In genomic region chr13:21427631-21428030, GRCm38 (mm10) we compare ENCODE assay signal across 32 mouse cellular contexts. TPM values are rescaled to one million over a fixed set of nuclear protein-coding genes. Genes with fewer than 3 reads are reported as not detected.
"Had no signal": no experiment of that assay in that cellular context is flagged by ENCODE, and none has a peak within 500 bp of the region (broad histone marks: within the 10 kb centered on the region; RNA-seq: fewer than 3 reads in every experiment).

No protein-coding gene starts in this region.

- H3K27me3 ChIP-seq: heart, embryonic 12.5 days; heart, embryonic 13.5 days; heart, embryonic 15.5 days; hindbrain, embryonic 12.5 days; hindbrain, embryonic 13.5 days; hindbrain, embryonic 15.5 days; intestine, embryonic 15.5 days; kidney, embryonic 15.5 days had no signal

- H3K27ac ChIP-seq: heart, embryonic 13.5 days; heart, embryonic 15.5 days; hindbrain, embryonic 10.5 days; hindbrain, embryonic 12.5 days; hindbrain, embryonic 13.5 days; hindbrain, embryonic 14.5 days; hindbrain, embryonic 15.5 days; hindbrain, postnatal 0 days; intestine, embryonic 15.5 days; kidney, embryonic 15.5 days; kidney, postnatal 0 days; layer of hippocampus, adult 2 months; left cerebral cortex, adult 2 months had no signal

- H3K4me1 ChIP-seq: heart, embryonic 12.5 days; heart, embryonic 13.5 days; heart, embryonic 15.5 days; hindbrain, embryonic 10.5 days; hindbrain, embryonic 12.5 days; hindbrain, embryonic 13.5 days; hindbrain, embryonic 15.5 days; intestine, embryonic 15.5 days; kidney, embryonic 15.5 days had no signal

- H3K4me3 ChIP-seq: heart, embryonic 12.5 days; heart, embryonic 13.5 days; heart, embryonic 15.5 days; hindbrain, embryonic 10.5 days; hindbrain, embryonic 12.5 days; hindbrain, embryonic 13.5 days; hindbrain, embryonic 15.5 days; intestine, embryonic 15.5 days; kidney, embryonic 15.5 days; layer of hippocampus, adult 2 months; left cerebral cortex, adult 2 months had no signal

- DNase-seq: heart, postnatal 10 days; heart, postnatal 14 days; heart, postnatal 36 days; heart, postnatal 4 days; kidney, adult 11 months; kidney, adult 18-20 months; kidney, adult 2 months; kidney, adult 8-10 months; kidney, adult 9 months; kidney, postnatal 10 days; kidney, postnatal 14 days; kidney, postnatal 25 days; kidney, postnatal 36 days; kidney, postnatal 4 days; layer of hippocampus, adult 9-11 months; layer of hippocampus, postnatal 36 days had no signal

- H3K36me3 ChIP-seq: heart, embryonic 12.5 days; heart, embryonic 13.5 days; heart, embryonic 15.5 days; hindbrain, embryonic 12.5 days; hindbrain, embryonic 15.5 days; intestine, embryonic 15.5 days; kidney, embryonic 15.5 days had no signal

- H3K9ac ChIP-seq: heart, embryonic 12.5 days; heart, embryonic 13.5 days; heart, embryonic 15.5 days; hindbrain, embryonic 12.5 days; hindbrain, embryonic 13.5 days; hindbrain, embryonic 14.5 days; hindbrain, embryonic 15.5 days; intestine, embryonic 15.5 days; kidney, embryonic 15.5 days had no signal

RNA-seq across cellular contexts. Expression of gene Nkapl, which starts 40.7 kb away (rescaled TPM):
- polyA plus RNA-seq: large intestine, adult 2 months had no signal

RNA-seq across cellular contexts. Expression of gene Zkscan4, which starts 51.1 kb away (rescaled TPM):
- polyA plus RNA-seq: inflammation-experienced regulatory T-cells, adult 6 months had no signal
